Mouse (Mus musculus) MEL (cell line): Measurements from ENCODE around the gene Sv2b. TPM values are rescaled to one million over a fixed set of nuclear protein-coding genes. Genes with fewer than 3 reads are reported as not detected.

Experiments used
- DNase-seq: peaks from one replicate; pipeline ENCODE4 v3.0.0; 2011; ENCODE audit warnings: low read depth, low spot score
- H3K27ac ChIP-seq: 2 replicates; pipeline ENCODE4 v1.5.1; 2012; ENCODE audit warnings: low read depth, mild to moderate bottlenecking, control low read depth, low read length, moderate library complexity; ENCODE audit not compliant: control insufficient read depth
- H3K27me3 ChIP-seq, 2 experiments: fragments of 150-350 bp in 1 of 2; sonication (generic) in 1 of 2; 2 replicates each; pipeline ENCODE4 v1.6.1; 2012; ENCODE audit warnings: low read length in 2 of 2, mild to moderate bottlenecking in 2 of 2, improper control_type of control experiment in 1 of 2, moderate library complexity in 1 of 2; ENCODE audit not compliant: insufficient read depth in 2 of 2, control insufficient read depth in 1 of 2
- H3K36me3 ChIP-seq, 2 experiments: 2 replicates each; pipeline ENCODE4 v1.6.1; 2012 to 2014; ENCODE audit warnings: low read length in 2 of 2, improper control_type of control experiment in 1 of 2, inconsistent platforms in 1 of 2, mild to moderate bottlenecking in 1 of 2; ENCODE audit not compliant: insufficient read depth in 2 of 2, control insufficient read depth in 1 of 2
- H3K4me1 ChIP-seq, 2 experiments: fragments of 150-350 bp in 1 of 2; sonication (generic) in 1 of 2; 2 replicates each; pipeline ENCODE4 v1.6.1; 2012; ENCODE audit warnings: low read length in 2 of 2, improper control_type of control experiment in 1 of 2, mild to moderate bottlenecking in 1 of 2; ENCODE audit not compliant: insufficient read depth in 2 of 2, control insufficient read depth in 1 of 2
- H3K4me3 ChIP-seq, 2 experiments: fragments of 150-350 bp in 1 of 2; sonication (generic) in 1 of 2; 2 replicates each; pipeline ENCODE4 v1.5.1; 2012; ENCODE audit warnings: low read depth in 2 of 2, low read length in 2 of 2, mild to moderate bottlenecking in 2 of 2, moderate library complexity in 2 of 2, control low read depth in 1 of 2, improper control_type of control experiment in 1 of 2; ENCODE audit not compliant: control insufficient read depth in 1 of 2, insufficient read depth in 1 of 2
- H3K79me2 ChIP-seq: 2 replicates; pipeline ENCODE4 v1.6.1; 2012; ENCODE audit warnings: mild to moderate bottlenecking, low read length, moderate library complexity; ENCODE audit not compliant: control insufficient read depth, poor library complexity, insufficient read depth
- H3K9ac ChIP-seq: 2 replicates; pipeline ENCODE4 v1.6.1; 2012; ENCODE audit warnings: low read depth, mild to moderate bottlenecking, control low read depth, low read length, moderate library complexity; ENCODE audit not compliant: control insufficient read depth, poor library complexity, severe bottlenecking
- H3K9me3 ChIP-seq: fragments of 150-350 bp; sonication (generic); replicated peaks from 2 replicates; pipeline ENCODE4 v1.6.1; 2012; ENCODE audit warnings: mild to moderate bottlenecking, low read length, improper control_type of control experiment, moderate library complexity; ENCODE audit not compliant: insufficient read depth
- CHD1 ChIP-seq: IDR thresholded peaks from 2 replicates; pipeline ENCODE4 v1.6.1; 2012; ENCODE audit warnings: low read depth, mild to moderate bottlenecking, inconsistent platforms, low read length, improper control_type of control experiment
- CHD2 ChIP-seq: IDR thresholded peaks from 2 replicates; pipeline ENCODE4 v1.6.1; 2011; ENCODE audit warnings: low read length, improper control_type of control experiment
- CTCF ChIP-seq, 3 experiments: IDR thresholded peaks in 2 of 3; conservative IDR thresholded peaks in 1 of 3; 2 replicates each; pipeline ENCODE4 v1.5.1; 2011 to 2012; ENCODE audit warnings: low read length in 3 of 3, low read depth in 2 of 3, mild to moderate bottlenecking in 2 of 3, improper control_type of control experiment in 1 of 3, inconsistent platforms in 1 of 3, mixed read lengths in 1 of 3, moderate library complexity in 1 of 3; ENCODE audit not compliant: control insufficient read depth in 1 of 3, insufficient read depth in 1 of 3, poor library complexity in 1 of 3, severe bottlenecking in 1 of 3
- ELF1 ChIP-seq: IDR thresholded peaks from 2 replicates; pipeline ENCODE4 v1.6.1; 2014; ENCODE audit warnings: low read depth, mild to moderate bottlenecking, inconsistent platforms, low read length, improper control_type of control experiment, moderate library complexity
- GABPA ChIP-seq: IDR thresholded peaks from 2 replicates; pipeline ENCODE4 v1.6.1; 2012; ENCODE audit warnings: low read depth, mild to moderate bottlenecking, inconsistent platforms, low read length, improper control_type of control experiment, moderate library complexity
- GATA1 ChIP-seq: IDR thresholded peaks from 2 replicates; pipeline ENCODE4 v1.6.1; 2011; ENCODE audit warnings: low read depth, low read length, improper control_type of control experiment
- JUND ChIP-seq: IDR thresholded peaks from 2 replicates; pipeline ENCODE4 v1.6.1; 2011; ENCODE audit warnings: low read depth, mild to moderate bottlenecking, improper control_type of control experiment, low read length
- MAZ ChIP-seq: IDR thresholded peaks from 2 replicates; pipeline ENCODE4 v1.6.1; 2012; ENCODE audit warnings: low read depth, mild to moderate bottlenecking, inconsistent platforms, low read length, improper control_type of control experiment
- NELFE ChIP-seq: IDR thresholded peaks from 2 replicates; pipeline ENCODE4 v1.6.1; 2011; ENCODE audit warnings: low read depth, low read length, improper control_type of control experiment
- NRF1 ChIP-seq: IDR thresholded peaks from 2 replicates; pipeline ENCODE4 v1.6.1; 2014; ENCODE audit warnings: low read depth, mild to moderate bottlenecking, inconsistent platforms, low read length, improper control_type of control experiment, moderate library complexity; ENCODE audit not compliant: poor library complexity, insufficient read depth, severe bottlenecking
- TBP ChIP-seq: IDR thresholded peaks from 2 replicates; pipeline ENCODE4 v1.8.0; 2011; ENCODE audit warnings: low read depth, low read length, improper control_type of control experiment
- TCF12 ChIP-seq: IDR thresholded peaks from 2 replicates; pipeline ENCODE4 v1.6.1; 2014; ENCODE audit warnings: low read depth, mild to moderate bottlenecking, inconsistent platforms, low read length, improper control_type of control experiment, moderate library complexity
- USF1 ChIP-seq: IDR thresholded peaks from 2 replicates; pipeline ENCODE4 v1.6.1; 2014; ENCODE audit warnings: low read depth, mild to moderate bottlenecking, inconsistent platforms, low read length, improper control_type of control experiment, moderate library complexity
- ZC3H11A ChIP-seq: IDR thresholded peaks from 2 replicates; pipeline ENCODE4 v1.6.1; 2012; ENCODE audit warnings: low read depth, mild to moderate bottlenecking, inconsistent platforms, low read length, improper control_type of control experiment
- ZMIZ1 ChIP-seq: IDR thresholded peaks from 2 replicates; pipeline ENCODE4 v1.6.1; 2012; ENCODE audit warnings: low read depth, mild to moderate bottlenecking, inconsistent platforms, low read length, improper control_type of control experiment, moderate library complexity
- ZNF384 ChIP-seq: IDR thresholded peaks from 2 replicates; pipeline ENCODE4 v1.6.1; 2012; ENCODE audit warnings: low read depth, mild to moderate bottlenecking, inconsistent platforms, low read length, improper control_type of control experiment
- polyA plus RNA-seq, 2 experiments: library from polyadenylated mRNA; stranded (reverse) in 1 of 2; unstranded in 1 of 2; fragments of >175 nt in 1 of 2; fragments of >200 nt in 1 of 2; gene quantifications; 2 replicates each; pipeline versions ENCODE4 v1.2.1 to v1.2.4; 2012; ENCODE audit warnings: low replicate concordance in 2 of 2, low read depth in 1 of 2; ENCODE audit not compliant: insufficient read length in 2 of 2, insufficient read depth in 1 of 2, missing spikeins in 1 of 2
- total RNA-seq: library from RNA; depleted of rRNA; stranded (reverse); fragments of 300-350 nt; gene quantifications from 2 replicates; pipeline ENCODE4 v1.2.3, GENCODE M21; 2012

Sv2b gene
- total and polyA plus RNA-seq, 3 experiments = not detected

GRCm38 (mm10) chr7:75299245-75299644 lies 9.8 kb downstream of the Sv2b start:
- Histone ChIP-seq H3K9ac (no peak overlapping the region), H3K36me3 (no peaks in the 10 kb centered on the region), H3K9me3 (no peaks in the 10 kb centered on the region), H3K79me2 (no peaks in the 10 kb centered on the region), H3K4me3 (no peak overlapping the region), H3K27ac (no peak overlapping the region), H3K4me1 (no peaks in the 10 kb centered on the region), H3K27me3 (no peaks in the 10 kb centered on the region)
- TF ChIP-seq TCF12 = no peak
- no peak for TF ChIP-seq MAZ
- no peak for TF ChIP-seq CHD2
- no peak for TF ChIP-seq ZMIZ1
- no peak for TF ChIP-seq ZC3H11A
- no peak for TF ChIP-seq NRF1
- no peak for TF ChIP-seq JUND
- TF ChIP-seq TBP = no peak
- no peak for TF ChIP-seq ZNF384
- TF ChIP-seq GABPA = no peak
- no peak for TF ChIP-seq CHD1
- no peak for TF ChIP-seq NELFE
- no peak for TF ChIP-seq GATA1
- DNase-seq = no peak

GRCm38 (mm10) chr7:75296688-75297119 lies 12.4 kb downstream of the Sv2b start:
- H3K27ac ChIP-seq = no peak overlapping the region
- no peaks in the 10 kb centered on the region for H3K4me1 ChIP-seq
- TF ChIP-seq NELFE (no peak), CTCF (IDR thresholded peaks at IDR 0.05 in 2 of 3, conservative IDR thresholded peaks at IDR 0.05 in 1 of 3; ENCODE audit: control insufficient read depth in 1 of 3, insufficient read depth in 1 of 3, low read depth in 2 of 3, low read length in 3 of 3, poor library complexity in 1 of 3, severe bottlenecking in 1 of 3) (no peak), ELF1 (no peak), TCF12 (no peak)
- no peaks in the 10 kb centered on the region for H3K79me2 ChIP-seq
- H3K27me3 ChIP-seq = no peaks in the 10 kb centered on the region
- H3K4me3 ChIP-seq = no peak overlapping the region
- no peak overlapping the region for H3K9ac ChIP-seq
- no peaks in the 10 kb centered on the region for H3K36me3 ChIP-seq
- DNase-seq = no peak
- no peaks in the 10 kb centered on the region for H3K9me3 ChIP-seq

- TF ChIP-seq TCF12 = no peak
- no peak for TF ChIP-seq USF1
- no peak for TF ChIP-seq CHD1
- no peaks in the 10 kb centered on the region for H3K79me2 ChIP-seq
- H3K9ac ChIP-seq = no peak overlapping the region
- no peaks in the 10 kb centered on the region for H3K36me3 ChIP-seq
- H3K27me3 ChIP-seq = no peaks in the 10 kb centered on the region
- no peaks in the 10 kb centered on the region for H3K9me3 ChIP-seq
- no peak for DNase-seq
- no peaks in the 10 kb centered on the region for H3K4me1 ChIP-seq
- no peak overlapping the region for H3K4me3 ChIP-seq
- H3K27ac ChIP-seq = no peak overlapping the region
Measured at GRCm38 (mm10) chr7:75295228-75295865, 13.7 kb downstream of the Sv2b start.
